Mouse (Mus musculus) megakaryocyte-erythroid progenitor cell, adult 5-6 weeks (primary cell): Measurements from ENCODE around the gene Gm49380. TPM values are rescaled to one million over a fixed set of nuclear protein-coding genes. Genes with fewer than 3 reads are reported as not detected.

ENCODE experiments used
- ATAC-seq: replicated peaks from 2 replicates; pipeline ENCODE4 v1.8.0; 2016; ENCODE audit warnings: mild to moderate bottlenecking, inconsistent platforms; ENCODE audit not compliant: severe bottlenecking, poor library complexity, low FRiP score, low TSS enrichment
- total RNA-seq, 2 experiments: library from RNA; stranded (forward) in 1 of 2; stranded (reverse) in 1 of 2; fragments of 200-1000, 215-1000 nt in 1 of 2; fragments of >200 nt in 1 of 2; fragmentation: Nextera tagmentation in 1 of 2; gene quantifications; 2 replicates each; pipeline ENCODE4 v1.2.3; 2014 to 2017

The Gm49380 gene
- total RNA-seq, 2 experiments from 2014 or later: not detected

DNA sequence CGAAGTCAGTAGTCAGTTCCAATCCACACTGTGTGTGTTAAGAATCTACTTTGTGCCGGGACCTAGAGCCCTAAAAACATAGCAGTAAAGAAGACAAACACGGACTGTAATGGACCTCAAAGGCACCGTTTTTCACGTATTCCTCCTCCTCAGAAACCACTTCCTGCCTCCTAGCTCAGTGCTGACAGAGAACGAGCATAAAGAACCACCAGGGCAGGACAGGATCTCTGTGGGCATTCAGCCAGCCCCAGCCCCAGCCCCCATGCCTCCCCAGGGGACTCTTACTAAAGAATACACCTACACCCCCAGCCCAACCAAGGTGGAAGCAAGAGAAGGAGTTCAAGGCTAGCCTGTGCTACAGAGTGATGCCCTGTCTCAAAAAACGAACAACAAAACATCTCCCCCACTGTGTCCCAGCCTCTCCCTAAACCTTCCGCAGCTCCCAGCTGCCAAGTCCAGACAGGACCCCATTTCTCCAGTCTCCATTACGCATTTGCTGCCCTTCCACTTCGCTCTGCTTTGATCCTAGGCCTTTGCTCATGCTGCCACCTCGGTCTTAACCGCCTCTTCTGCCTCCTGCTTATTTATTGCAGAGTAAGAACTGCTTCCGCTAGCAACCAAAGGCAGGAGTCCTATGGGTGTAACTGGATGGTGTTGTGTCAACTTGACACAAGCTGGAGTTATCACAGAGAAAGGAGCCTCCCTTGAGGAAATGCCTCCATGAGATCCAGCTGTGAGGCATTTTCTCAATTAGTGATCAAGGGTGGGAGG, 79.2 kb downstream of the Gm49380 start:
- ATAC-seq: no peak

DNA sequence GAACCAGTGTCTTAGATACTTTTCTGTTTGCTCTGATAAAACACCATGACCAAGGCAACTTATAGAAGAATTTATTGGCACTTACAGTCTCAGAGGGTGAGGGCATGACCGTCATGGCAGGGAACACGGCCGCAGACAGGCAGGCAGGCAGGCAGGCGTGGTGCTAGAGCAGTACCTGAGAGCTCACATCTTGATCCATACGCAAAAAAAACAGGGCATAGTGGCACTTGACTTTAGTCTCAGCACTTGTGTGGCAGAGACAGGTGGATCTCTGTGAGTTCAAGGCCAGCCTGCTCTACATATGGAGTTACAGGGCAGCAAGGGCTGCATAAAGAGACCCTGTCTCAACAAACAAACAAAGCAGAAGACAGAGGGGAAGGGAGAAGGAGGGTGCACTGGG, 80.0 kb downstream of the Gm49380 start:
- ATAC-seq: no peak

DNA sequence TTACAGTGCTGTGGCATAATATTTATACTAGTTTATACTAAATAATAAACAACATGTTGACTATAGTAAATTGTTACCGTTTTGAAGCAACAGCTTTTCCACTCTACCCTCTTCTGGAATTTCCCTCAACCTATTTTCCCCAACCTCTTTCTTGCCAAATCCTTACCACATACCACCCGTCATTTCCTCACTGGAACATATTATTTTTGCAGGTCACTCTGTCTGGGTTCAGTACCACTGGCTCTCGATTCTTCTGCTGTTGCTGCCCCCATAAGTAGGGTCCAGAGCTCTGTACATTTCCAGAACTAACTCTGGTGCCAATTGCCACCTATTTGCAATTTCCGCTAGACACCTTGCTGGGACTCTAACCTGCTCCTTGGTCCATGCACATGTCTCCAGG, 81.4 kb downstream of the Gm49380 start:
- no peak for ATAC-seq

DNA sequence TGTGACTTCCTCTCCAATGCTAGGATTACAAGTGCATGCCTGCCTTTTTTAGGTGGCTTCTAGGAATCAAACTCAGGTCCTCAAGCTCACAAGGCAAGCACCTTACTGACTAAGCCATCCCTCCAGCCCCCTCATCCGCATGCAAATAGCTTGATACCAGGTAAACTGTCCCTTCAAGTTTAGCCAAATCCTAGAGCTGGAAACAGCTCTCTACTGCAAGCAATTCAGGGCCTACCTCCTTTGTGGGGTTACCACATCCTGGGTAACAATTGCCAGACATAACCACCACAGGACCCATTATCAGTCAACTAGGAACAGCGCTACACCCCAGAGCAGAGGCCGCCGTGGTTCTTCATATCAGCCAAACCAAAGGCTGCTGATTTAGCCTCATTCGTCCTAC, 82.2 kb downstream of the Gm49380 start:
- 0 out of 2 replicates have a peak, but pooled peaks have one; percentile 34 for ATAC-seq

DNA sequence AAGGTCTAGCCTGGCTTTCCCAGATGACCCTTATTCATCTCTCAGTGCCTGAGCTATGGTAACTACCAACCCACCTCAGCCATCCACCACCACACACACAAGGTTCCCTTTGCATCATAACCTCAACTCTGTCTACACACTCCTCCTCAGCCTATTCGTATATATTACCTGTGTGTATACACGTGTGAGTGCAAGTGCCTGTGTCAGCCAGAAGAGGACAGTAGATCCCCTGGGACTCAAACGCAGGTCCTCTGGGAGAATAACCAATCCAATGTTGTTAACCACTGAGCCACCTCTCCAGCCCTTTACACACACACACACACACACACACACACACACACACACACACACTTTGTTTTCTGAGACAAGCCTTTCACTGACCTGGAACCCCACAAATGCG, 82.7 kb downstream of the Gm49380 start:
- ATAC-seq: no peak

DNA sequence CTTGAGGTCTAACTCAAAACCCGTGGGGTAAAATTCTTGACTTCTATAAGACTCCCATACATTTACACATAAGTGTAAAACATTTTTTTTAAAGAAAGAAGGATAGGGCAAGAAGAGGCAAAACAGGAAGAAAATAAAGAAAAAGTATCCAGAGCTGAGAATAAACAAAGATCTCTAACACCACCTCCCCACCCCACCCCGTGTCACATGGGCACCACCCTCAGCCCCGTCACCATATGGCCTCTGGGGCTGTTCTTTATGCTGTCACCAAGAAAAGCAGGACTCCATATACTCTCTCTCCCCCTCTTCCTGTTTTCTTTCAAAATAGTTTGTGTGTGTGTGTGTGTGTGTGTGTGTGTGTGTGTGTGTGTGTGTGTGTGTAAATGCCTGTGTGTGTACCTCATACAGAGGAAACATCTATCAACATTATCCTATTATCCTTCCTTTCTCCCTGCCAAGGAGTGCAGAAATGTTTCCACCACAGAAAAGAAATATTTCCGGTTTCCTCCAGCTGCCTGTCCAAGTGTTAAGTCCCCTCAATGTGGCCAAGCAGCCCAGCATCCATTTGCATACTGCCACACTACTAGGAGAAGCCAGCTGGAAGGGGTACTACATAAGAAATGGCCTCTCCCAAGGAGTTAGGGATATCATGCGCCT, 83.6 kb downstream of the Gm49380 start:
- no peak for ATAC-seq

GRCm38 (mm10) chr9:44024096-44024495, 89.2 kb downstream of the Gm49380 start:
- no peak for ATAC-seq

DNA sequence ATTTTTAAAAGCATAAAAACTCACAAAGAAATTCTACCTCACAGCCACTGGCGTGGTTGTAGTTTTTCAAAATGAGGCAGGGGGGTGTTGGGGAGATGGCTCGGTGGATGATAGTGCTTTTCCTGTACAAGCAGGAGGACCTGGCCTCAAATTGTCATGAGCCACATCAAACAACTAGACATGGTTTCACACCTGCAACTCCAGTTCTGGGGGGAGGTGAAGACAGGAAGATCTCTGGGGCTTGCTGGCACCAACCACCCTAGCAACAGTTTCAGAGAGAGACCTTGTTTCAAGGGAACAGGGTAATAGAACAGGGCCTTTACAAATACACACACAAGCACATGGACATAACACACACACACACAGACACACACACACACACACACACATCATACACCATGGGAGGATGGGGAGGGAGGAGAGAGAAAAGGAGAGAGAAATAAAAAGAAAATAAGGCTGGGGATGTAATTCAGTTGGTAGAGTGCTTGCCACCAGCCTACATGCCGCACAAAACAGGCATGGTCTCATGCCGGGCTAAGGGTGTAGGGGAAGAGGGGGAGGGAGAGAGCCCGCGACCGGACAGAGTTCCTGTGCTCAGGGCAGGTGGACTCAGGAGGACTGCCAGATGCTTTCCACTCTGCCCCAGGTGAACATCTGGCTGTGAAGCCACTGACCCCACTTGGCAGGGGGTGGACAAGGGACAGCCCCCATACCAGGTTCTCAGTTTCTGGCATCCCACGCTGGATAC, 91.0 kb downstream of the Gm49380 start:
- no peak for ATAC-seq

- ATAC-seq: no peak
These were observed 93.3 kb downstream of the Gm49380 start for GRCm38 (mm10) chr9:44020001-44020400.

DNA sequence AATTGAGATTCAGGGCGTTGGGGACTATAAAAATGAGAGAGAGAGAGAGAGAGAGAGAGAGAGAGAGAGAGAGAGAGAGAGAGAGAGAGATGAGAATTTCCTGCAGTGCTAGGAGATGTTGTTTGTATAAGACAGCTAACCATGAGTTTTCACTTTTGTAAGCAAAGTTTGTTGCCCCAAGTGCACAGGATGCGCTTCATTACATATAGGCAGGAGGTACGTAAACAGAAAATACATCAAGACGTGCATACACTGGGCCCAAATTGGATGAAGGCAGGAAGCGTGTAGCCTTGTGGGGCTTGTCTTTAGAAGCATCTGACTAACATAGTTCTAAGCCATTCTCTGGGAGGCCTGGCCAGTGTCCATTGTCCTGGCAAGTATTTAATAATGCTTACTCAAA, 95.5 kb downstream of the Gm49380 start:
- no peak for ATAC-seq

Other genes with a start within 250 kb of the Gm49380 start
- 2.5 and 20.4 TPM in 2 replicates for gene Thy1, start 70.1 kb downstream of the Gm49380 start, total RNA-seq (2014; fragmentation: Nextera tagmentation)
- gene Thy1, start 70.1 kb downstream of the Gm49380 start, total RNA-seq (2017): 3.5 TPM in 1 of 2 replicates, not detected in the other
- 0.35 and 2.1 TPM in 2 replicates for gene Usp2, start 46.5 kb downstream of the Gm49380 start, total RNA-seq (2014; fragmentation: Nextera tagmentation)
- 0.15 and 1.8 TPM in 2 replicates for gene Usp2, start 46.5 kb downstream of the Gm49380 start, total RNA-seq (2017)
- gene Mfrp, start 11.8 kb downstream of the Gm49380 start, total RNA-seq (2014; fragmentation: Nextera tagmentation): 0.30 TPM in 1 of 2 replicates, not detected in the other
- not detected in 2 replicates for gene Mfrp, start 11.8 kb downstream of the Gm49380 start, total RNA-seq (2017)
- gene C1qtnf5, start 6.3 kb downstream of the Gm49380 start, total RNA-seq (2014; fragmentation: Nextera tagmentation): not detected in 2 replicates
- not detected in 2 replicates for gene C1qtnf5, start 6.3 kb downstream of the Gm49380 start, total RNA-seq (2017)
- 46.0 and 52.5 TPM in 2 replicates for gene Rnf26, start within 50 bp of the Gm49380 start, total RNA-seq (2014; fragmentation: Nextera tagmentation)
- 13.5 and 20.9 TPM in 2 replicates for gene Rnf26, start within 50 bp of the Gm49380 start, total RNA-seq (2017)
- not detected in 2 replicates for gene Mcam, start 21.0 kb upstream of the Gm49380 start, total RNA-seq (2014; fragmentation: Nextera tagmentation)
- 0.09 TPM in 1 of 2 replicates, not detected in the other for gene Mcam, start 21.0 kb upstream of the Gm49380 start, total RNA-seq (2017)
- gene Cbl, start 120.5 kb upstream of the Gm49380 start, total RNA-seq (2014; fragmentation: Nextera tagmentation): 36.5 and 38.8 TPM in 2 replicates
- gene Cbl, start 120.5 kb upstream of the Gm49380 start, total RNA-seq (2017): 8.4 and 39.5 TPM in 2 replicates
- not detected in 2 replicates for gene Ccdc153, start 127.2 kb upstream of the Gm49380 start, total RNA-seq (2014; fragmentation: Nextera tagmentation)
- gene Ccdc153, start 127.2 kb upstream of the Gm49380 start, total RNA-seq (2017): not detected in 2 replicates
- not detected in 2 replicates for gene Pdzd3, start 138.0 kb upstream of the Gm49380 start, total RNA-seq (2014; fragmentation: Nextera tagmentation)
- gene Pdzd3, start 138.0 kb upstream of the Gm49380 start, total RNA-seq (2017): not detected in 2 replicates
- 1.3 and 1.8 TPM in 2 replicates for gene Nlrx1, start 155.1 kb upstream of the Gm49380 start, total RNA-seq (2014; fragmentation: Nextera tagmentation)
- 0.80 and 3.1 TPM in 2 replicates for gene Nlrx1, start 155.1 kb upstream of the Gm49380 start, total RNA-seq (2017)
- 82.3 and 111 TPM in 2 replicates for gene Abcg4, start 175.1 kb upstream of the Gm49380 start, total RNA-seq (2014; fragmentation: Nextera tagmentation)
- 13.4 TPM in 2 replicates for gene Abcg4, start 175.1 kb upstream of the Gm49380 start, total RNA-seq (2017)
- gene Hinfp, start 192.2 kb upstream of the Gm49380 start, total RNA-seq (2014; fragmentation: Nextera tagmentation): 25.3 and 43.7 TPM in 2 replicates
- 11.3 and 16.2 TPM in 2 replicates for gene Hinfp, start 192.2 kb upstream of the Gm49380 start, total RNA-seq (2017)
- 11.4 and 15.1 TPM in 2 replicates for gene C2cd2l, start 206.8 kb upstream of the Gm49380 start, total RNA-seq (2014; fragmentation: Nextera tagmentation)
- 4.0 and 6.9 TPM in 2 replicates for gene C2cd2l, start 206.8 kb upstream of the Gm49380 start, total RNA-seq (2017)
- gene Dpagt1, start 212.5 kb upstream of the Gm49380 start, total RNA-seq (2014; fragmentation: Nextera tagmentation): 31.0 and 35.5 TPM in 2 replicates
- gene Dpagt1, start 212.5 kb upstream of the Gm49380 start, total RNA-seq (2017): 7.9 and 10.1 TPM in 2 replicates
- 89.4 and 90.9 TPM in 2 replicates for gene H2afx, start 221.2 kb upstream of the Gm49380 start, total RNA-seq (2014; fragmentation: Nextera tagmentation)
- gene H2afx, start 221.2 kb upstream of the Gm49380 start, total RNA-seq (2017): 133 and 205 TPM in 2 replicates
- gene Hmbs, start 230.7 kb upstream of the Gm49380 start, total RNA-seq (2014; fragmentation: Nextera tagmentation): 498 and 537 TPM in 2 replicates
- 135 and 240 TPM in 2 replicates for gene Hmbs, start 230.7 kb upstream of the Gm49380 start, total RNA-seq (2017)
- 16.4 and 24.5 TPM in 2 replicates for gene Vps11, start 248.2 kb upstream of the Gm49380 start, total RNA-seq (2014; fragmentation: Nextera tagmentation)
- 12.8 and 15.3 TPM in 2 replicates for gene Vps11, start 248.2 kb upstream of the Gm49380 start, total RNA-seq (2017)